Mouse (Mus musculus) lung, adult 18-20 months (tissue): Measurements from ENCODE around the gene Relb.
"Not testable (repeated sequence)": the region's sequence is repeated elsewhere in the genome, so short reads cannot be mapped to it uniquely, and the experiment has no call there.

Experiments used
- DNase-seq, 2 experiments: peaks; one replicate each; pipeline ENCODE4 v3.0.0; 2022; ENCODE audit warnings: mixed read lengths in 2 of 2

Relb gene

DNA sequence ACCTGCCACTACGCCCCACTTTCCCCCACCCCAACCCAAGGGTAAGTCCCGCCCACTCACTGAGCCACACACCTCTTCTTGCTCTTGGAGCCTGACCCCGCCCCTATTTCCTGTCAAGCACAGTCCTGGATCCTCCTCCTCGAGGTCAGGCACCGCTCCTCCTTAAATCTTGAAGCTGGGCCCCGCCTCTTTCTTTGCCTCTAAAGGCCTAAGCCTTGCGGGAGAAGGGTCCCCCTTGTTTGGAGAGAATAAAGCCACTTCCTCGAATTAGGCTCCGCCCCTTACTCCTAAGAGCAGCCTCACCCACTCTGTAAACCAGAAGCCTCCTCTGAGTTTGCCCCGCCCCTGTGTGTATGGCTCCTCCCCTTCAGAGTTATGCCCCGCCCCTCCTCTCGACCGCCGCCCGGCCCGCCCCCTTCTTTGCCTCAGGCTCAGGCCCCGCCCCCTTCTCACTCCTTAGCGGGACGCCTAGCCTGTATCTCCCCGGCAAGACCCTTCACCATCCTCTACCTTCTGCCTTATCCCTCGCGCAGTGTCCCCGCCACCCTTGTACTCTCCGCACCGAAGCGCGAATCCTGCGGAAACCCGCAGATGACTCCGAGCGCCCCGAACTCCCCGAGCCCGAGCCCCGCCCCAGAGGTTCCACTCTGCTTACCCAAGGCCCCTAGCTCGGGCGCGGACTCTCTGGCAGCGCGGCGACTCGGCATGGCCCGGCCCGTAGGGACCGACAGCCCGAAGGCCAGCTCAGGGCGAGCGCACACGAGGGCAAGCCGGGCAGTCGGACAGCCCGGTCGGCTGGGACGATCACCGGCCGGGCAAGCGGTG is 490 bp downstream of the Relb start:
- DNase-seq = peak; percentile 99

DNA sequence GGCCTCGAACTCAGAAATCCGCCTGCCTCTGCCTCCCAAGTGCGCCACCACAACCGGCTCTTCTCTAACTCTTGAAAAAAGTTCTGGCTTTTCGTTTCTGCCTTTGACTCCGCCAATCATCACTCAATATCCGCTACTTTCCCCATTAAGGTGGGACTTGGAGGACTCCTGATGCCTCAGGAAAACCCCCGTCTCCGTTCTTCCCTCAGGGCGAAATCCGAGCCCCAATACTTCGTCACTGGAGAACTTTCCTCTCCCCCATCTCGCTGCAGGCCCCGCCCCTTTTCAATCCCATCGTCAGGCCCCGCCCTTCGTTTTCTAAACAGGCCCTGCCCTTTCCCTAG is 1.1 kb downstream of the Relb start:
- DNase-seq = no peak

DNA sequence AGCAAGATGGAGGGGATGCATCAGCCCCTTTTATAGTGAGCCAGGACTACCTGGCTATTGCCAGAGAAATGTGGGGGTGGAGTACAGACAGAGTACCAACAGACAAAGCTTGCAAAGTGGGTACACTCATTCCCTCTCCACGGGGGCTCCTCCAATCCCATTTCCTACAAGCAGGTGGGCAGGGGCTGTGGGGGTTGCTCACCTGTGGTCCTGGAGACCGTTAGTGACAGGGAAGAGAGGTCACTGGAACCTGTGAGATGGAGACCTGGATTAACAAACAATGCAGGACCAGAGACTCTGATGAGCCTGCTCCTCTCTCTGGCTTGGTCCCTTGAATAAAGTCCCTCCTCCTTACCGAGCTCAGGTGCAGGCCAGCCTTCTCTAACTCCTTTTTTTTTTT is 1.5 kb downstream of the Relb start:
- DNase-seq = no peak

DNA sequence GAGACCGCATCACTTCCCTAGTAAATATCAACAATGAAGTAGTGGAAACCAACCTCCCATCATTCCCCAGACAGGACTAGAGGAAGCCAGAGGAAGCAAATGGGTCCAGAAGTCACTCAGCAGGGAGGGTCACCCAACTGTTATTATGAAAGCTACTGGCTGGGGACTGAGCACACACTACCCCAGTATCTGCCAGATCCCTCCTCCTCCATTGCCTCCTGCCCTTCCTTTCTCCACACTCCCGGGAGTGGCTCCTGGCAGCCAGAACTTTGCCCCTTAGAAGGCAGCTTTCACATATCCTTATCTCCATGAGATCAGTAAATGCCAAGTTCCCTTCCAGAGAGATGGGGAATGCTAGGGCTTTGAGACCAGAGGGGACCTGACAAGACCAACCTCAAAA is 5.8 kb downstream of the Relb start:
- no peak for DNase-seq

DNA sequence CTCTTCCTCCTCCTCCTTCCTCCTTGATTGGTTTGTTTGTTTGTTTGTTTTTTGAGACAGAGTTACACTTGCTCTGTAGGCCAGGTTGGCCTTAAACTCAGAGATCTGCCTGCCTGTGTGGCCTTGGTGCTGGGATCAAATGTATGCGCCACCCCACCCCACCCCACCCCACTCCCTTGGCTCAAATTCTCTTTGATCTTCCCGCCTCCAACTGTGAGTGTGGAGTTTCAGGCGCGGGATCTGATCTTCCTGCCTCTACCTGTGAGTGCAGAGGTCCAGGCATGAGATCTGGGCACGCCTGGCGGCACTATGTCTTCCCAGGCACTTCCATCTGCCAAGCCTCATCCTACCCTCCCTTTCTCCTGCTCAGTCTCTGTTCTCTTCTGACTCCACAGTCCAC is 7.0 kb downstream of the Relb start:
- DNase-seq = no peak

DNA sequence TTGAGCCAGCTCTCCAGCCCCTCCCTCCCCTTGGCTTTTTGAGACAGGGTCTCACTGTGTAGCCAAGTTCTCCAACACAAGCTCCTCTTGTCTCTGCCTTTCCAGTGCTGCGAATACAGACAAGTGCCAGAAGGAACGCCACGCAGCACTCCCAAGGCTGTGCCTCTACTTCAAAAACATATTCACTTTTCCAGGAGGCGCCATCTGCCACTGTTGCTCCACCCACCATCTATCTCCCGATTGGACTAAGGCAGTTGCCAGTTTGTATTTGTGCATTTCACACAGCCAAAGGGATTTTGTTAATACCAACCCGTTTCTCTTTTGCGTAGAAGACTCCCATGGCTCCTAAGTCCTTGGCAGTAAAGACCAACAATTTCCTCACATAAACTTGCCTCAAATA is 8.4 kb downstream of the Relb start:
- DNase-seq = no peak

DNA sequence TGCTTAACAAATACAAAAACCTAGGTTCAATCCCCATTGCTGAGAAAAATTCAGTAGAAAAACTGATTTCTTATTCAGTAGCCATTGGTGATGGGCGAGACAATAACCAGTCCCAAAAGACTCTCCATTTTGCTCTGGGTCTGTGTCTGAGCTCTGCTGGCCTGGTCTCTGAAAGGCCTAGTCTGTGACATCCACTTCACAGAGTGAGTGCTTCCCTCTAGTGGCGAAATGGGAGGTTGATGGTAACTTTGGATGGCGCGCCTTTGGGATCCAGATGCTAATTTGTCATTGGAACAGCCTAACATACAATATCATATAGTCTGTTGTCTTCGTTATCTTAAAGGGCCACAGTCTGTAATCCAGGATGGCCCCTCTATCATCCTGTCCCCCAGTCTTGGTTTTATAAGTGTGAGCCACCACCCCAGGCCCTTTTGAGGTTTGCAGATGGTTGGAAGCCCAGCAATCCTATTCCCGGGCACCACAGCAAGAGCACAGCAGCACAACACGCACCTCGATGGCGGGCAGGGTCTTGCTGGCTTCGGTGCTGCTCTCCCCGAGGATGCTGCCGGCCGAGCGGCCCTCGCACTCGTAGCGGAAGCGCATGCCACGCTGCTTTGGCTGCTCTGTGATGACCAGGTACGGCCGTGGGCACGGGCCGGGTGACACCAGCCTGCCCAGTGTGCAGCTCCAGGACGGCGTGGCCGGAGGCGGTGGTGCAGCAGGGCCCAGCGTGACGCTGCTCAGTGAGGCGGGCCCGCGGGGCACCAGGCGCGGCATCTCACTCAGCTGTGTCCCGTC is 10.0 kb downstream of the Relb start:
- DNase-seq = peak; percentile 67 to 72

DNA sequence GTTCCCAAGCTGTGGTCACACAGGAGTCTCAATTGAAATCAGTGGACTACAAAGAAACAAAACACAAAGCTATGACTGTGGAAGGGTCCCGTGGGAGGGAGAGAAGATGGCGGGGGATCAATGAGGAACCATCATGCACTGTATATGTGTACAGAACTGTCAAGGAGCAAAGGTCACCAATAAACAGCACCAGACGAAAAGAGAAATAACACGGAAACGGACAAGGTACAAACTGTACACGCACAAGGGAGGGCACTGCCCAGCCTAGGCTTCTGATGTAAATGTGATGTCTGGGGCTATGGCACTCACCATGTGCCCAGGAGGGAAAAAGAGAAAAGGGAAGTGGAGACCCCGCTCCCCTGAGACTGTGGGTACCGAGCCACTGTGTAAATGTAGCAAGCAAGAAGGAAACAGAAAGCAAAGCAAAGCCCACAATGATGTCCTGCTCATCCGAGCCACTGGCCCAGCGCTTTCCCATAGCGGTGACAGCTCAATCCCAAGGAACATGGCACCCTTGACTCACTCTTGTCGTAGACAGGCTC is 14.1 kb downstream of the Relb start:
- no peak for DNase-seq

DNA sequence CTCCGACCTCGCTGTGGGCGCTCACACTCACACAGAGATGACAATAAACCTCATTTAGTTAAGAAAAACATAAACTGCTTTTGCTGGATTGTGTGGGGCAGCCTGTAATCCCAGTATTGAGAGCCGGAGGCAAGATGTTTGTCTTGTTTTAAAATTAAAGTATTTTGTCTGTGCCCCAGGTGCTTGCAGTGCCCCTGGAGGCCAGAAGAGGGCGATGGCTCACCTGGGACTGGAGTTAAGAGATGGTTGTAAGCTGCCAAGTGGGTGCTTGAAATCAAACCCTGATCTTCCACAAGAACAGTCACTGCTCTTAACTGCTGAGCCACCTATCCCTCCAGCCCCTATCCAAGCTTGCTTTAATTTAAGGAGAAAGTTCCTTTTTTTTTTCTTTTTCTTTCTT is 18.3 kb downstream of the Relb start:
- no peak for DNase-seq

DNA sequence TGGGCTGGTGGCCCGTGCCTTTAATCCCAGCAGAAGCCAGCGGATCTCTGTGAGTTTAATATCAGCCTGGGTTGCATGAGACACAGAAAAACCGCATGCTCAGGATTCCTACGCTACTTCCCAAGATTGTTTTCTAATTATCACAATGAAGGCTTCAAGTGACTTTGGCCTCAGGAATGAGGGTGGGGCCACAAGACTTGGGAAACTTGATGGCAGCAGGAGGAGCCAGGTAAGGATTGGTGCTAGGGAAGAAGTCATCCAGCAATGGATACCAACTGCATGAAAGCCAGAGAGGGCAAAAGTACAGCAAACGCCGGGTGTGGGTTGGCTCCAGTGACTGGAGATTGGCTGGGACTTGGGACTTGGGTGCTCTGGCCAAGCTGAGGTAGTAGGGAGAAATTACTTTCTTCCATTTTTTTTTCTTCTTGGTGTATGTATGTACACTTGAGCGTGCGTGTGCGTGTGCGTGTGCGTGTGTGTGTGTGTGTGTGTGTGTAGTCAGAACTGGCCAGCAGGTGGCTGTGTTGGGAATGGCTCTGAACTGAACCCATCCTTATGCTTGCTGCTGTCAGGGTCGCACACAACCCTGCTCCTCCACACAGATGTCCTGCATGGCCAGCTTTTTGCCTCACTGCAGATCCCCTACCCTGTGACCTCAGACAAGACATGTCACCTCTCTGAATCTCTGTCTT is 19.5 kb downstream of the Relb start:
- DNase-seq = peak; percentile 40 to 41

DNA sequence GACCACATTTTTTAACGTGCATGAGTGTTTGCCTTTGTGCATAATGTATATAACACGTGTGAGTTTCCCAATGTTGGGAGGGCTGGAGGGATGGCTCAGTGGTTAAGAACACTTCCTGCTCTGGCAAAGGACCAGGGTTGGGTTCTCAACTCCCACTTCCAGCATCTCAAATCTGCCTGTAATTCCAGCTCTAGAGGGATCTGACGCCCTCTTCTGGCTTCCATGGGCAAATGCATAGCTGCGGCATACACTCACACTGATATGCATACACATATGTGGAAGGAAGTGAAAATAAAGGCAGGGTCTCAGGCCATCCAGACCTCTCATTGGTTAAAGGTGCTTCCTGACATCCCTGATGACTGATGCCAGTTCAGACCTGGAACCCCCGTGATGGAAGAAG is 21.9 kb downstream of the Relb start:
- no peak for DNase-seq

DNA sequence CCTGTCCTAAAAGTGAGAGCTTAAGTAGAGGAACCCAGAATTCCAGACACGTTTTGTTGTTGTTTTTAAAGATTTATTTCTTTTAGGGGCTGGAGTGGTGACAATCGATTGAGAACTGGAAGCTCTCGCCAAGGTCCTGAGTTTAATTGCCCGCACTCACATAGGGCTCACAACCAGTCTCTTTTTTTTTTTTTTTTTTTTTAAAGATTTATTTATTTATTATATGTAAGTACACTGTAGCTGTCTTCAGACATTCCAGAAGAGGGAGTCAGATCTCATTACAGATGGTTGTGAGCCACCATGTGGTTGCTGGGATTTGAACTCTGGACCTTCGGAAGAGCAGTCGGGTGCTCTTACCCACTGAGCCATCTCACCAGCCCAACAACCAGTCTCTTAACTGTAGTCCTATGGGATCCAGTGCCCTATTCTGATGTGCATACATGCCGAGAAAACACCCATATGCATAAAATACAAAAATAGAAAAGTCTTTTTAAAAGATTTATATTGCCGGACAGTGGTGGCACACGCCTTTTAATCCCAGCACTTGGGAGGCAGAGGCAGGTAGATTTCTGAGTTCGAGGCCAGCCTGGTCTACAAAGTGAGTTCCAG is 24.5 kb downstream of the Relb start:
- not testable (repeated sequence) for DNase-seq

DNA sequence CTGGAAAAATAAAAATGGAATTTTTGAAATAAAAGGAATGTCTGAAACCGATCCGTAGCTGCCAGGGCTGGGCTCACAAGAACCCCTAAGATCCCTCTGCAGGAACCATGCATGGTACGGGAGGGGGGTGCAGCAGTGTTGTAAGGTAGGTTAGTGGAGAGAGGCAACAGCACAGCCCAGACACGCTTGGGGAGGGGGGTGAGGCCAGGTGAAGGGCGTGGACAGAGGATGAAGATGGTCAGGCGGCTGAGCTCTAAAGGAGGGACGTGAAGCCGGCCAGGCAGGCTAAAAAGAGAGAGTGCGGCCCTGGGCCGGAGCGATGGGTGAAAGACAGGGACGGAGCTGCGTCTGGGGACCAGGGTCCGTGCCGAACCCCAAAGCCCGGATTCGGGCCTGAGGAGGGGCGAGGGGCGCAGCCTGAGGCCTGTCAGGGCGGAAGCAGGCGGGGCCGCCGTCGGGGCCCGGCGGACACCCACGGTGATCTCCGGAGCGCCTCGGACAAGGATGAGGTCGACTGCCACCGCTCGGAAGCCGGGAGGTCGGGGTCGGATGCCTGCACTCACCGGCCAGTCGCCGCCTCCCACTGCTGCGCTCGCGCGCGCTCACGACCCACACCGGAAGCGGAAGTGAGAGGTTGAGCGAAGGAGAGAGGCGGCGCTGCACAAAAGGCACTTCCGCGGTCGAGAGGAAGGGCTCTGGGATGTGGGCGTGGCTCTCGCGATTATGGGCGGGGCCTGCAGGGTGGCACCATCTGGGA is 25.2 kb downstream of the Relb start, which contains the start of gene Clasrp:
Gene Clasrp, minus strand, starts transcription at position 638 of the 757 bp plus-strand sequence.
- peak; percentile 97 to 99 for DNase-seq

DNA sequence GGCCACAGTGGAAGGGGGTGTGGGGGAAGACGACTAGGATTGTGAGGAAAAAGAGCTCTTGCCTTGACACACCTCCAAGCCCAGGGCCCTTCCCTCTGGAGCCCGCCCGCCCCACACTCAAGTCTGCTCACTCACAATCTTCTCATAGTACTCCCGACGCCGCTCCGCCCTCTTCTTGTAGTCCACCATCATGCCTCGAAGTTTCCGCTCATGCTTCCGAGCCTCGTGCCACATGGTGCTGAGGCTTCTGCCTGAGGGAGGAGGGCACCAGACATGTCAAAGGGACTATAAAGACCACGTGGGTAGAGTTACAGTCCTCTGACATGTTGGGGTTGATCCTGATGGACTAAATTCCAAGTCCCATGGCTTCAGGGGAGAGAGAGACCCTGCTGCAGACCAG is 26.2 kb downstream of the Relb start:
- no peak for DNase-seq

DNA sequence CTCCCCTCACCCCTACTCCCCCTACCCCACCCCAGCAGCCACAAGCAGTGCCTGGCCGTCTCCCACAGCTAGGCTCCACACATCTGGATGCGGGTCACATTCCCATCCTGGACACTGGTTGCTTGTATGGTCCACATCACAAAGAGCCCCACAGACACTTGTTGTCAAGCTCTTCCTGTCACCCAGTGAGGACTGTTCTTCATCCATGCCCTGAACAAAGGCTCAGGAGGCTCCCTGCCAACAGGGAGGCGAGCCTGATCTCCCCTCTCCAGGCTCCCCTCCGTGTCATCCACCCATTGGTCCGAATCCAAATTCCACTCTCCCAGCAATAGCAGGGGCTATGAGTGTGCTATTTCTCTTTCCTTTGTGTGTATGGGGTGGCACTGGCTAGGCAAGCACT is 28.7 kb downstream of the Relb start:
- no peak for DNase-seq

DNA sequence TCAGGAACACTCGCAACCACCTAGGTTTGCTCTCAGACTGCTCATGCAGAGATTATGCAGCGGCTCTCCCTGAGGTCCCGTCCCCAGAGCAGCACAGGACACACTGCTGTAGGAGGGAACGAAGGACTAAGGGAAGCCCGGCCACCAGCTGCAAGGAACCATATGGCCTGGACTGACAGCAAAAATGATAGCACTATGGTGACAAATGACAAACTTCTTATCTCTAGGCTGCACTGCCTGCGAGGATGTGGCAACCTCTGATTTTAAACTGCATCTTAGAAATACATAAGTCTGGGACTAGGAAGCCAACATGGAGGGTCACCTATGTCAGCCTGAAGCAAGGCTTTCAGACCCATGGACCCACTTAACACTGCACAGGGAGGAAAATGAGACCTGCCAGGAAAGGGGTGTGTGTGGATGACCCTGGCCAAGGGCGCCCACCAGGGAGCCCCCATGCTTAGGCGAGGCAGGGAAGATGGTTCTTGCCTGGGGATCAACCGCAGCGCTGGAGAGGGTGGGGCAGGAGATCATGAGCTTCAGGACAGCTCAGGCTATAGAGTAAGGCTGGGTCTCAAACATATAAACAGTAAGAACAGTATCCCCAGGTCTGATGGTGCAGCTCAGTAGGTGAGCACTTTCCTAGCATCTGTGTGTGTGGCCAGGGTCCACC is 36.0 kb downstream of the Relb start:
- no peak for DNase-seq

DNA sequence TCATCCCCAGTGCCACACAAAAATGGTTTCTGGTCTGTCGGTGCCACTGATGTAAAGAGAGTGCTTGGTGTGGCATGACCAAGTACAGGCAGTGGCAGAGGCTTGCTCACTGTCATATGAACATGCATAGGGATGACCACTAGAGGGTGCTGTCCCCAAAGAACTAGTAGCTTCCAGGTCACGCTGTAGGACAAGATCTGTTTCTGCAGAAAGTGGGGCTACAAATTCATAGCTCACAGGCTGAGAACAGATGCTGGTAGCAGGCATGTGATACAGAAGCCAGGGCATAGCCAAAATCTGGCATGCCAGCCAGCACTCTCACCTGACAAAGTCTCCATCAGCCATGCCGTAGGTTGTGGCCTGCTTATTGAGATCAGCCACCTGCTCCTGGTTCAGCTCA is 39.3 kb downstream of the Relb start:
- DNase-seq = peak; percentile 60 to 73

DNA sequence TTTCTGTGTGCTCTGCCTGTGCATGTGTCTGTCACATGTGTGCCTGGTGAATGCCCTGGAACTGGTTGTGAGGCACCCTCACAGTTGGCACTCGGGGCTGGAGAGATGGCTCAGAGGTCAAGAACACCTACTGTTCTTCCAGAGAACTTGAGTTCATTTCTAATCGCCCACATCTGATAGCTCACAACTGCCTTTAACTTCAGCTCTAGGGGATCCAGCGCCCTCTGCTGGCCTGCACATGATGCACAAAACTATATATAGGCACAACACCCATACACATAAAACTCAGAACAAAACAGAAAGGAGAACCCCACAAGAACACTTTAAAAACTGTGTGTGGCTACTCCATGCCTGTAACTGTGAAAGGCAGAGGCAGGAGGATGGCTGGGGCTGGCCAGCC is 40.0 kb downstream of the Relb start:
- DNase-seq = peak; percentile 35 to 40

DNA sequence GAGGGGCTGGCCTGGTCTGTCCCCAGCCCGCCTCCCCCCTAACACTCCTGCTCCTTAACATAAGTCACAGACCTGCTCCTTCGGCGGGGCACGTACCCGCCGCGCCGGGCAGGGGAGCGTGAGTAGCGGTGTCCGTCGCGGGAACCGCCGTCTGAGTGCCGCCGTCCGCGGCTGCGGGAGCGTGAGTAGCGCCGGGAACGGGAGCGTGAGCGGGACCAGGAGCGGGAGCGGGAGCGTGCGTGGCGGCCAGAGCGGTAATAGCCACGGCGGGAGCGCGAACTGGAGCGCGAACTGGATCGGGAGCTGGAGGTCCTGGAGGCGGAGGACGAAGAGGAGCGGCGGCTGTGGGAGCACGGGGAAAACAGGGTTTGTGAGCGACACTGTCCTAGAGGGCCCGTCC is 43.0 kb downstream of the Relb start:
- DNase-seq = no peak

DNA sequence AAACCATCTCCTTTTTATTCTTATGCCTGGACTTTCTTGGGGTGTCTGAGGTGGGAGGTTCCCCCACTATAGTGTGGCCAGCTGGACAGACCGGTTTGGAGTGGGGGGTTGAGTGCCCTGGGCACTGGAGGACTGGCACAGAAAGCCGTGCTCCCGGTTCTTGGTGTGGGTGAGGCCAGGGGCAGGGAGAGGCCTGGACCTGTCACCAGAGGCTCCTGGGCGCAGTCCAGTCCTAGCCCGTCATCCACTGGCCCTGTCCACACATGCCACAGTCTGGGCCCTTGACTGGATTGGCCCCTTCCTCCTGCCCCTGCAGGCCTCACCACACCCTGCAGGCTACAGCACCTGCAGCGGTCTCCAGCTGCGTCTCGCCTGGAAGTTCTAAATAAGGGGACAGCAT is 48.6 kb downstream of the Relb start:
- DNase-seq = peak; percentile 88 to 93

DNA sequence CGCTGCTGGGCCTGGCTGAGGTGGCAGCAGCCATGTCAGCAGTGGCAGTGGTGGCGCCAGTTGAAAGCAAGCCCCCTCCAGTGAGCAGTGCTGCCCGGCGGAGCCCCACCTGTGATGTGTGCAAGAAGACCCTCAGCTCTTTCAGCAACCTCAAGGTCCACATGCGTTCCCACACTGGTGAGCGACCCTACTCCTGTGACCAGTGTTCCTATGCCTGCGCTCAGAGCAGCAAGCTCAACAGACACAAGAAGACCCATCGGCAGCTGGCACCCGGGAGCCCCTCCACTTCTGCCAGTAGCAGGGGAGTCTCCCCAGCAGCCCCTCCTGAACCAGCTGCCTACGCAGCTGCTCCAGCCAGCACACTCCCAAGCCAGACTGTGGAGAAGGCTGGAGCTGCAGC is 49.5 kb downstream of the Relb start:
- DNase-seq = no peak

DNA sequence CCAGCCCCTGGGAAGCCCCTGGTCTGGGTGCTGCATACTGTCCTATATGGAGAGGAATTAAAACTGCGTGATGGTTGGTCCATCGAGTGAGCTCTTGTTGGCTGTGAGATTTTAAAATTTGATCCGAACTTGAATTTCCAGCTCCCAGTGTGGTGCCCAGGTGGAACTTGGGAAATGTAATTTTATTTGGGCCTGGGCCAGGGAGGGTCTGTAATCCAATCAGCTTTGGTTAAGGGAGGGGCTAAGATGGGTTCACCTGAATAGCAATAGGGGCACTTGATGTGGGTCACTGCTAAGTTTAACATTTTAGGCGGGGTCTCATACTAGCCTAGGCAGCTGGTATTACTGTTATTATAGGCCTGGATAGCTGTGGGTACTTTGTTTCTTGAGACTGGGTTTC is 50.8 kb downstream of the Relb start:
- no peak for DNase-seq
